Mouse (Mus musculus): ENCODE data around the gene Ccdc34.

- no peak for TF ChIP-seq CTCF (IDR thresholded peaks at IDR 0.05; ENCODE audit: low read depth, low read length)
- no peak for TF ChIP-seq GATA2 (IDR thresholded peaks at IDR 0.05; ENCODE audit: borderline replicate concordance, low read depth, low read length)
- no peak for TF ChIP-seq TAL1 (conservative IDR thresholded peaks at IDR 0.05; ENCODE audit: low read depth, low read length)
- no peak for TF ChIP-seq GATA1 (IDR thresholded peaks at IDR 0.05; ENCODE audit: borderline replicate concordance, low read length)
- TF ChIP-seq POLR2AphosphoS5 (IDR thresholded peaks at IDR 0.05; ENCODE audit: insufficient replicate concordance, low read depth, low read length) = no peak
Measured at GRCm38 (mm10) chr2:110077240-110077639, 59.6 kb downstream of the Ccdc34 start.

Data from G1E (cell line).